Mouse (Mus musculus): ENCODE results near the gene Gm3448. TPM values are rescaled to one million over a fixed set of nuclear protein-coding genes. Genes with fewer than 3 reads are reported as not detected.
A peak's percentile ranks its signal among the peaks of the same experiment; 100 is the strongest.
"Not testable (repeated sequence)": the region's sequence is repeated elsewhere in the genome, so short reads cannot be mapped to it uniquely, and the experiment has no call there.

Gene Gm3448
- polyA plus RNA-seq, 1 experiment from 2014 or later, result 2.8 TPM

GRCm38 (mm10) chr17:14990116-14990702 lies 51.1 kb downstream of the Gm3448 start:
- H3K27ac ChIP-seq (replicated peaks; ENCODE audit: low read depth, low read length); H3K4me1 ChIP-seq (ENCODE audit: control insufficient read depth, insufficient read depth, low read length); H3K4me2 ChIP-seq (ENCODE audit: low read depth, low read length); H3K9ac ChIP-seq (ENCODE audit: low read depth, low read length); ATAC-seq (ENCODE audit: low read depth); H3K36me3 ChIP-seq (ENCODE audit: control insufficient read depth, insufficient read depth, low read length); H3K9me3 ChIP-seq (ENCODE audit: control insufficient read depth, low read length); H3K4me3 ChIP-seq (ENCODE audit: low read depth, low read length); H3K27me3 ChIP-seq (replicated peaks; ENCODE audit: control insufficient read depth, insufficient read depth, low read length); DNase-seq (ENCODE audit: low spot score): not testable (repeated sequence)
- 100% methylated on average over 2 of the region's 5 CpGs for WGBS

- H3K9ac ChIP-seq (ENCODE audit: low read depth, low read length); H3K27ac ChIP-seq (replicated peaks; ENCODE audit: low read depth, low read length); H3K36me3 ChIP-seq (ENCODE audit: control insufficient read depth, insufficient read depth, low read length); H3K27me3 ChIP-seq (replicated peaks; ENCODE audit: control insufficient read depth, insufficient read depth, low read length); H3K4me1 ChIP-seq (ENCODE audit: control insufficient read depth, insufficient read depth, low read length); H3K4me2 ChIP-seq (ENCODE audit: low read depth, low read length); DNase-seq (ENCODE audit: low spot score); H3K9me3 ChIP-seq (ENCODE audit: control insufficient read depth, low read length); H3K4me3 ChIP-seq (ENCODE audit: low read depth, low read length): not testable (repeated sequence)
- WGBS, result no CpG with 5 or more reads among the region's 60 CpGs
- ATAC-seq (ENCODE audit: low read depth), result peak; percentile 97
Measured at GRCm38 (mm10) chr17:14978362-14979038, 62.8 kb downstream of the Gm3448 start, which contains the start of the genes 9030025P20Rik and Gm3417. Gene 9030025P20Rik (plus strand): TSS chr17:14978468. Gene Gm3417 (minus strand): TSS chr17:14978790.

GRCm38 (mm10) chr17:14977718-14978361 lies 63.5 kb downstream of the Gm3448 start:
- not testable (repeated sequence) for H3K36me3 ChIP-seq (ENCODE audit: control insufficient read depth, insufficient read depth, low read length); H3K4me3 ChIP-seq (ENCODE audit: low read depth, low read length); H3K27ac ChIP-seq (replicated peaks; ENCODE audit: low read depth, low read length); H3K4me2 ChIP-seq (ENCODE audit: low read depth, low read length); H3K4me1 ChIP-seq (ENCODE audit: control insufficient read depth, insufficient read depth, low read length); DNase-seq (ENCODE audit: low spot score); H3K9me3 ChIP-seq (ENCODE audit: control insufficient read depth, low read length); H3K27me3 ChIP-seq (replicated peaks; ENCODE audit: control insufficient read depth, insufficient read depth, low read length); H3K9ac ChIP-seq (ENCODE audit: low read depth, low read length)
- ATAC-seq (ENCODE audit: low read depth), result peak; percentile 27; the same call in 1 of the 2 replicates
- WGBS, result 4% methylated on average over 4 of the region's 7 CpGs

GRCm38 (mm10) chr17:14968373-14968913 lies 72.9 kb downstream of the Gm3448 start:
- not testable (repeated sequence) for ATAC-seq (ENCODE audit: low read depth); H3K9me3 ChIP-seq (ENCODE audit: control insufficient read depth, low read length); H3K27ac ChIP-seq (replicated peaks; ENCODE audit: low read depth, low read length); H3K4me3 ChIP-seq (ENCODE audit: low read depth, low read length); H3K27me3 ChIP-seq (replicated peaks; ENCODE audit: control insufficient read depth, insufficient read depth, low read length); H3K4me2 ChIP-seq (ENCODE audit: low read depth, low read length); H3K9ac ChIP-seq (ENCODE audit: low read depth, low read length); DNase-seq (ENCODE audit: low spot score); H3K36me3 ChIP-seq (ENCODE audit: control insufficient read depth, insufficient read depth, low read length); H3K4me1 ChIP-seq (ENCODE audit: control insufficient read depth, insufficient read depth, low read length)
- no CpG with 5 or more reads among the region's 6 CpGs for WGBS

- H3K27me3 ChIP-seq (replicated peaks; ENCODE audit: control insufficient read depth, insufficient read depth, low read length); H3K9ac ChIP-seq (ENCODE audit: low read depth, low read length); H3K4me2 ChIP-seq (ENCODE audit: low read depth, low read length); H3K4me3 ChIP-seq (ENCODE audit: low read depth, low read length); DNase-seq (ENCODE audit: low spot score); H3K27ac ChIP-seq (replicated peaks; ENCODE audit: low read depth, low read length); H3K9me3 ChIP-seq (ENCODE audit: control insufficient read depth, low read length); H3K4me1 ChIP-seq (ENCODE audit: control insufficient read depth, insufficient read depth, low read length): not testable (repeated sequence)
- H3K36me3 ChIP-seq (ENCODE audit: control insufficient read depth, insufficient read depth, low read length), result peaks cover 12% of the 10 kb centered on the region
- no CpG with 5 or more reads among the region's 44 CpGs for WGBS
- peak; percentile 95 for ATAC-seq (ENCODE audit: low read depth)
Measured at GRCm38 (mm10) chr17:14961557-14962154, 79.7 kb downstream of the Gm3448 start.

- peak within 1 kb of the TSS; percentile 80 for H3K9ac ChIP-seq (ENCODE audit: low read depth, low read length)
- DNase-seq (ENCODE audit: low spot score) (peak; percentile 4), ATAC-seq (ENCODE audit: low read depth) (peak; percentile 84)
- no CpG with 5 or more reads among the region's 100 CpGs for WGBS
- peak within 1 kb of the TSS; percentile 64 for H3K4me3 ChIP-seq (ENCODE audit: low read depth, low read length)
- not testable (repeated sequence) for H3K9me3 ChIP-seq (ENCODE audit: control insufficient read depth, low read length); H3K27me3 ChIP-seq (replicated peaks; ENCODE audit: control insufficient read depth, insufficient read depth, low read length); H3K4me1 ChIP-seq (ENCODE audit: control insufficient read depth, insufficient read depth, low read length)
- H3K27ac ChIP-seq (replicated peaks; ENCODE audit: low read depth, low read length), result 0 out of 2 replicates have a peak within 1 kb of the TSS, but pooled peaks have one; percentile 52
- peaks cover 15% of the 10 kb centered on the region for H3K36me3 ChIP-seq (ENCODE audit: control insufficient read depth, insufficient read depth, low read length)
- H3K4me2 ChIP-seq (ENCODE audit: low read depth, low read length), result peak within 1 kb of the TSS; percentile 92
Measured at GRCm38 (mm10) chr17:14960951-14961556, 80.3 kb downstream of the Gm3448 start, which contains the start of gene Phf10. Gene Phf10 (minus strand): TSS chr17:14961273.

GRCm38 (mm10) chr17:14960520-14960919 lies 80.8 kb downstream of the Gm3448 start:
- DNase-seq (ENCODE audit: low spot score), result no peak

GRCm38 (mm10) chr17:14959979-14960378 lies 81.4 kb downstream of the Gm3448 start:
- Histone ChIP-seq H3K4me1 (ENCODE audit: control insufficient read depth, insufficient read depth, low read length) (peaks cover 8% of the 10 kb centered on the region), H3K27ac (replicated peaks; ENCODE audit: low read depth, low read length) (no peak overlapping the region), H3K9ac (ENCODE audit: low read depth, low read length) (peak overlapping the region; percentile 55), H3K4me2 (ENCODE audit: low read depth, low read length) (peak overlapping the region; percentile 92), H3K36me3 (ENCODE audit: control insufficient read depth, insufficient read depth, low read length) (peaks cover 16% of the 10 kb centered on the region), H3K27me3 (replicated peaks; ENCODE audit: control insufficient read depth, insufficient read depth, low read length) (no peaks in the 10 kb centered on the region), H3K9me3 (ENCODE audit: control insufficient read depth, low read length) (no peaks in the 10 kb centered on the region), H3K4me3 (ENCODE audit: low read depth, low read length) (peak overlapping the region; percentile 64)
- WGBS, result 21% methylated on average over 3 of the region's 3 CpGs
- no peak for ATAC-seq (ENCODE audit: low read depth)
- DNase-seq (ENCODE audit: low spot score), result peak; percentile 10

More at GRCm38 (mm10) chr17:14960520-14960919, 80.8 kb downstream of the Gm3448 start:
- no peaks in the 10 kb centered on the region for H3K27me3 ChIP-seq (replicated peaks; ENCODE audit: control insufficient read depth, insufficient read depth, low read length)
- H3K4me2 ChIP-seq (ENCODE audit: low read depth, low read length), result peak overlapping the region; percentile 92
- peaks cover 15% of the 10 kb centered on the region for H3K36me3 ChIP-seq (ENCODE audit: control insufficient read depth, insufficient read depth, low read length)
- no peak for ATAC-seq (ENCODE audit: low read depth)
- H3K4me3 ChIP-seq (ENCODE audit: low read depth, low read length), result peak overlapping the region; percentile 64
- H3K4me1 ChIP-seq (ENCODE audit: control insufficient read depth, insufficient read depth, low read length), result peaks cover 8% of the 10 kb centered on the region
- no peak overlapping the region for H3K27ac ChIP-seq (replicated peaks; ENCODE audit: low read depth, low read length)
- H3K9me3 ChIP-seq (ENCODE audit: control insufficient read depth, low read length), result no peaks in the 10 kb centered on the region
- 0% methylated on average over 11 of the region's 23 CpGs for WGBS
- H3K9ac ChIP-seq (ENCODE audit: low read depth, low read length), result peak overlapping the region; percentile 80

Measured in embryonic facial prominence, embryonic 14.5 days (tissue).